Mouse (Mus musculus): ENCODE data around the gene Pms2. TPM values are rescaled to one million over a fixed set of nuclear protein-coding genes. Genes with fewer than 3 reads are reported as not detected.

The Pms2 gene
- polyA plus RNA-seq, 1 experiment, result not detected

- 49% methylated on average over 14 of the region's 14 CpGs for WGBS
- TF ChIP-seq CTCF (IDR thresholded peaks at IDR 0.05; ENCODE audit: insufficient read depth, low read depth, low read length) (no peak), POLR2A (IDR thresholded peaks at IDR 0.05; ENCODE audit: insufficient read depth, low read depth, low read length) (no peak)
- H3K4me1 ChIP-seq (ENCODE audit: control insufficient read depth, insufficient read depth, low read length), result peaks cover 14% of the 10 kb centered on the region
- H3K27ac ChIP-seq (ENCODE audit: insufficient read depth, low read depth, low read length), result peak overlapping the region; percentile 74
- H3K4me3 ChIP-seq (ENCODE audit: insufficient read depth, low read depth, low read length), result no peak overlapping the region
Observed at GRCm38 (mm10) chr5:143943231-143944125, 33.7 kb downstream of the Pms2 start.

DNA sequence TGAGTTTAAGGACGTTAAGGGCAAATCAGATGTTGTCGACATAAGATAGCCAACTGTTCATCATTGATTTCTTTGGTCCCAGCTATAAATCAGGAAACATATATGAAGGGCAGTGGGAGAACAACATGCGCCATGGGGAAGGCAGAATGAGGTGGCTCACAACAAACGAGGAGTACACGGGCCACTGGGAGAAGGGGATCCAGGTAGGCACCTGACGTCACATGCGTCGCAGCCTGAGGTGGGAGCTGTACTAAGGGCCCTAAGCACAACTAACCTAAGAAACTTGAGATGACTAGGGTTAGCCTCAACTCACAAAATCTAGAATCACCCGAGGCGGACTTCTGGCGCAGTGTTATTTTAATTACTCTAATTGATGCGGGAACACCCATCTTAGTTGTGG, 38.6 kb downstream of the Pms2 start:
- H3K4me1 ChIP-seq (ENCODE audit: control insufficient read depth, insufficient read depth, low read length), result peaks cover 10% of the 10 kb centered on the region
- 89% methylated on average over 12 of the region's 12 CpGs for WGBS
- H3K4me3 ChIP-seq (ENCODE audit: insufficient read depth, low read depth, low read length), result no peak overlapping the region
- TF ChIP-seq CTCF (IDR thresholded peaks at IDR 0.05; ENCODE audit: insufficient read depth, low read depth, low read length) (no peak), POLR2A (IDR thresholded peaks at IDR 0.05; ENCODE audit: insufficient read depth, low read depth, low read length) (no peak)
- H3K27ac ChIP-seq (ENCODE audit: insufficient read depth, low read depth, low read length), result no peak overlapping the region

GRCm38 (mm10) chr5:143950016-143950415, 40.3 kb downstream of the Pms2 start:
- TF ChIP-seq CTCF (IDR thresholded peaks at IDR 0.05; ENCODE audit: insufficient read depth, low read depth, low read length) (no peak), POLR2A (IDR thresholded peaks at IDR 0.05; ENCODE audit: insufficient read depth, low read depth, low read length) (no peak)
- WGBS, result 49% methylated on average over 5 of the region's 5 CpGs
- Histone ChIP-seq H3K27ac (ENCODE audit: insufficient read depth, low read depth, low read length) (no peak overlapping the region), H3K4me1 (ENCODE audit: control insufficient read depth, insufficient read depth, low read length) (no peaks in the 10 kb centered on the region), H3K4me3 (ENCODE audit: insufficient read depth, low read depth, low read length) (no peak overlapping the region)

- no peak for TF ChIP-seq CTCF (IDR thresholded peaks at IDR 0.05; ENCODE audit: insufficient read depth, low read depth, low read length)
- TF ChIP-seq POLR2A (IDR thresholded peaks at IDR 0.05; ENCODE audit: insufficient read depth, low read depth, low read length), result no peak
- Histone ChIP-seq H3K27ac (ENCODE audit: insufficient read depth, low read depth, low read length) (no peak overlapping the region), H3K4me3 (ENCODE audit: insufficient read depth, low read depth, low read length) (no peak overlapping the region), H3K4me1 (ENCODE audit: control insufficient read depth, insufficient read depth, low read length) (no peaks in the 10 kb centered on the region)
- WGBS, result 94% methylated on average over 6 of the region's 6 CpGs
Observed at GRCm38 (mm10) chr5:143957101-143957500, 47.3 kb downstream of the Pms2 start.

- WGBS, result 94% methylated on average over 11 of the region's 11 CpGs
- Histone ChIP-seq H3K4me3 (ENCODE audit: insufficient read depth, low read depth, low read length) (no peak overlapping the region), H3K27ac (ENCODE audit: insufficient read depth, low read depth, low read length) (no peak overlapping the region), H3K4me1 (ENCODE audit: control insufficient read depth, insufficient read depth, low read length) (no peaks in the 10 kb centered on the region)
- TF ChIP-seq POLR2A (IDR thresholded peaks at IDR 0.05; ENCODE audit: insufficient read depth, low read depth, low read length) (no peak), CTCF (IDR thresholded peaks at IDR 0.05; ENCODE audit: insufficient read depth, low read depth, low read length) (no peak)
Observed at GRCm38 (mm10) chr5:143959551-143959950, 49.8 kb downstream of the Pms2 start.

DNA sequence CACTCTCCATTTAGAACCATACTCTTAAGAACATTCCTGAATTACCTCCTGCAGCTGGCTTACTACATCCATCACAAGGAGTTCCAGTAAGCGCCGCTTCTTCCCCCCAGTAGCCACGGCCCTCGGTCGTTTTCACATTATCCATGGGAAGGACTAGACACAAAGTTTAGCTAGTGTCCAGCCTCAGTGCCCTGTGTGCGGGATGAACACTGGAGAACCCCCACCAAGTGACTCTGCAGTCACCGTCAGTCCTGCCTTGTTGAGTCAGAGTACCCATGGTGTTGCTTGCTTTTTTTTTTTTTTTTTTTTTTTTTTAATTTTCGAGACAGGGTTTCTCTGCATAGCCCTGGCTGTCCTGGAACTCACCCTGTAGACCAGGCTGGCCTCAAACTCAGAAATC, 51.4 kb downstream of the Pms2 start:
- TF ChIP-seq CTCF (IDR thresholded peaks at IDR 0.05; ENCODE audit: insufficient read depth, low read depth, low read length) (no peak), POLR2A (IDR thresholded peaks at IDR 0.05; ENCODE audit: insufficient read depth, low read depth, low read length) (no peak)
- H3K4me1 ChIP-seq (ENCODE audit: control insufficient read depth, insufficient read depth, low read length), result no peaks in the 10 kb centered on the region
- WGBS, result 94% methylated on average over 8 of the region's 8 CpGs

GRCm38 (mm10) chr5:143965586-143966345, 56.0 kb downstream of the Pms2 start:
- H3K27ac ChIP-seq (ENCODE audit: insufficient read depth, low read depth, low read length), result no peak overlapping the region
- no peaks in the 10 kb centered on the region for H3K4me1 ChIP-seq (ENCODE audit: control insufficient read depth, insufficient read depth, low read length)
- WGBS, result 88% methylated on average over 12 of the region's 12 CpGs
- no peak overlapping the region for H3K4me3 ChIP-seq (ENCODE audit: insufficient read depth, low read depth, low read length)
- no peak for TF ChIP-seq POLR2A (IDR thresholded peaks at IDR 0.05; ENCODE audit: insufficient read depth, low read depth, low read length)
- no peak for TF ChIP-seq CTCF (IDR thresholded peaks at IDR 0.05; ENCODE audit: insufficient read depth, low read depth, low read length)

More for the DNA sequence above, 51.4 kb downstream of the Pms2 start:
- no peak overlapping the region for H3K4me3 ChIP-seq (ENCODE audit: insufficient read depth, low read depth, low read length)
- no peak overlapping the region for H3K27ac ChIP-seq (ENCODE audit: insufficient read depth, low read depth, low read length)

GRCm38 (mm10) chr5:143966671-143967070, 56.9 kb downstream of the Pms2 start:
- no peak overlapping the region for H3K27ac ChIP-seq (ENCODE audit: insufficient read depth, low read depth, low read length)
- no peak overlapping the region for H3K4me3 ChIP-seq (ENCODE audit: insufficient read depth, low read depth, low read length)
- no peaks in the 10 kb centered on the region for H3K4me1 ChIP-seq (ENCODE audit: control insufficient read depth, insufficient read depth, low read length)
- WGBS, result 94% methylated on average over 12 of the region's 12 CpGs
- no peak for TF ChIP-seq CTCF (IDR thresholded peaks at IDR 0.05; ENCODE audit: insufficient read depth, low read depth, low read length)
- TF ChIP-seq POLR2A (IDR thresholded peaks at IDR 0.05; ENCODE audit: insufficient read depth, low read depth, low read length), result no peak

DNA sequence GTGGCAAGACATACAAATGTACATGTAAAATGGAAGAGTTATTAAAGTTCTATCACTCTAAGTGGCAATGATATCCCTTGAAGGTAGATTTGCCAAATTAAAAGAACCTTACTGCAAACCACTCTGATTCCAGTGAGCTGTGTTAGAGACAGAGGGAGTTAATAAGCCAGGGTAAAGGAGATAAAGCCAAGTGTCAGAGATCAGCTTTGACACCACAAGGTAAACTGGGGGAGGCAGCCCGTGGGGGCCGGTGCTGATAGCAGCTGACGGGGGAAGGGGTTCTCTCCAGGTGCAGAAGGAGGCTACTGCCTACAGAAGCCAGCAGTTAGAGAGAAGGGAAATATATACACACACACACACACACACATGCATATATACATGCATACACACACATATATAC, 62.9 kb downstream of the Pms2 start:
- Histone ChIP-seq H3K27ac (ENCODE audit: insufficient read depth, low read depth, low read length) (no peak overlapping the region), H3K4me1 (ENCODE audit: control insufficient read depth, insufficient read depth, low read length) (no peaks in the 10 kb centered on the region), H3K4me3 (ENCODE audit: insufficient read depth, low read depth, low read length) (no peak overlapping the region)
- no peak for TF ChIP-seq POLR2A (IDR thresholded peaks at IDR 0.05; ENCODE audit: insufficient read depth, low read depth, low read length)
- no peak for TF ChIP-seq CTCF (IDR thresholded peaks at IDR 0.05; ENCODE audit: insufficient read depth, low read depth, low read length)
- WGBS, result 61% methylated on average over 3 of the region's 3 CpGs

All from olfactory bulb, adult 2 months (tissue).